Mouse (Mus musculus): ENCODE results near the gene Fam3c. TPM values are rescaled to one million over a fixed set of nuclear protein-coding genes. Genes with fewer than 3 reads are reported as not detected.
"Not testable (repeated sequence)": the region's sequence is repeated elsewhere in the genome, so short reads cannot be mapped to it uniquely, and the experiment has no call there.

Fam3c gene
- polyA plus RNA-seq, 1 experiment from 2014 or later, result 59.1 TPM

GRCm38 (mm10) chr6:22264094-22264493 lies 91.9 kb downstream of the Fam3c start:
- H3K4me2 ChIP-seq (replicated peaks; ENCODE audit: low read depth, low read length); ATAC-seq (ENCODE audit: low FRiP score, low TSS enrichment); H3K4me3 ChIP-seq (ENCODE audit: low read length); H3K9me3 ChIP-seq (ENCODE audit: low read length); H3K9ac ChIP-seq (replicated peaks; ENCODE audit: low read length); H3K4me1 ChIP-seq (ENCODE audit: insufficient read depth, low read length); H3K36me3 ChIP-seq (ENCODE audit: insufficient read depth, low read length); H3K27me3 ChIP-seq (ENCODE audit: insufficient read depth, low read length); H3K27ac ChIP-seq (ENCODE audit: low read length): not testable (repeated sequence)
- WGBS, result 85% methylated on average over 8 of the region's 8 CpGs

DNA sequence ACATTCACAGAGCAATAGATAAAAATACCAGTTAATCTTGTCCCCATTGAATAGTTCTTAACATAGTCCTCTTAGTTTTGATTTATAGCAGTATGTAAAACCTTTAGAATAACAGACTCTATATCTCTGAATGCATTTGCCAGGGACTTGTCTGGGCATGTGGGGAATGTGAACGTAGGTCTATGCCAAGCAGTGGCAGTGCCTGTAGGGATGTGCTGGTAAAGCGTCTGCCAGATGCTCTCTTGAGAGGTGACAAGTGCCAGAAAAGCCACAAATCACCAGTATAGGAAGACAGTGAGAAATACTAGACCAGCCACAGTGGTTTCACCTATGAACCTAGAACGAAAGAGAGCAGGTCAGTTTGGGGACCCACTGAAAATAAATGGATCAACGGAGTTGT lies 93.5 kb downstream of the Fam3c start:
- H3K4me1 ChIP-seq (ENCODE audit: insufficient read depth, low read length), result no peaks in the 10 kb centered on the region
- H3K36me3 ChIP-seq (ENCODE audit: insufficient read depth, low read length), result no peaks in the 10 kb centered on the region
- H3K4me2 ChIP-seq (replicated peaks; ENCODE audit: low read depth, low read length), result no peak overlapping the region
- WGBS, result 47% methylated on average over 4 of the region's 4 CpGs
- no peaks in the 10 kb centered on the region for H3K9me3 ChIP-seq (ENCODE audit: low read length)
- no peak for ATAC-seq (ENCODE audit: low FRiP score, low TSS enrichment)
- no peak overlapping the region for H3K4me3 ChIP-seq (ENCODE audit: low read length)
- no peak overlapping the region for H3K9ac ChIP-seq (replicated peaks; ENCODE audit: low read length)
- H3K27ac ChIP-seq (ENCODE audit: low read length), result no peak overlapping the region
- no peaks in the 10 kb centered on the region for H3K27me3 ChIP-seq (ENCODE audit: insufficient read depth, low read length)

GRCm38 (mm10) chr6:22258784-22259183 lies 97.3 kb downstream of the Fam3c start:
- no peaks in the 10 kb centered on the region for H3K9me3 ChIP-seq (ENCODE audit: low read length)
- H3K4me2 ChIP-seq (replicated peaks; ENCODE audit: low read depth, low read length), result no peak overlapping the region
- no peak overlapping the region for H3K27ac ChIP-seq (ENCODE audit: low read length)
- 53% methylated on average over 4 of the region's 4 CpGs for WGBS
- H3K9ac ChIP-seq (replicated peaks; ENCODE audit: low read length), result no peak overlapping the region
- H3K4me1 ChIP-seq (ENCODE audit: insufficient read depth, low read length), result no peaks in the 10 kb centered on the region
- H3K36me3 ChIP-seq (ENCODE audit: insufficient read depth, low read length), result no peaks in the 10 kb centered on the region
- no peak overlapping the region for H3K4me3 ChIP-seq (ENCODE audit: low read length)
- H3K27me3 ChIP-seq (ENCODE audit: insufficient read depth, low read length), result no peaks in the 10 kb centered on the region
- no peak for ATAC-seq (ENCODE audit: low FRiP score, low TSS enrichment)

Other genes with a start within 250 kb of the Fam3c start
- gene Wnt16, start 68.0 kb downstream of the Fam3c start, polyA plus RNA-seq (2015; fragmentation: Nextera tagmentation; extraction: Ambion mirVana), result 0.87 and 1.4 TPM in 2 replicates